ENCODE assay signal across 9 mouse cellular contexts in genomic region chr3:84355930-84356689, GRCm38 (mm10). TPM values are rescaled to one million over a fixed set of nuclear protein-coding genes. Genes with fewer than 3 reads are reported as not detected.
DNase-seq lines count a peak whose midpoint lies in the region; ATAC-seq and TF ChIP-seq lines count a peak whose summit lies in the region.
"Had no signal": no experiment of that assay in that cellular context is flagged by ENCODE, and none has a peak within 500 bp of the region (broad histone marks: within the 10 kb centered on the region; RNA-seq: fewer than 3 reads in every experiment).

No protein-coding gene starts in this region.

- WGBS in intestine, postnatal 0 days: 46% methylated on average over 12 of the region's 12 CpGs
- WGBS in liver, embryonic 15.5 days (ENCODE audit: insufficient replicate concordance): 34% methylated on average over 12 of the region's 12 CpGs
- WGBS in forebrain, embryonic 11.5 days: 56% methylated on average over 12 of the region's 12 CpGs

- H3K4me1 ChIP-seq in intestine, postnatal 0 days (replicated peaks; ENCODE audit: control insufficient read depth, insufficient read depth, low read length): no peaks in the 10 kb centered on the region
- peaks cover 43% of the 10 kb centered on the region for H3K4me1 ChIP-seq in liver, embryonic 15.5 days (replicated peaks)
- H3K4me1 ChIP-seq in forebrain, embryonic 11.5 days (replicated peaks; ENCODE audit: control insufficient read depth, insufficient read depth, low read length): no peaks in the 10 kb centered on the region
- H3K4me1 ChIP-seq: embryonic facial prominence, embryonic 12.5 days had no signal

- no peak overlapping the region for H3K27ac ChIP-seq in intestine, postnatal 0 days (ENCODE audit: low read depth, low read length)
- H3K27ac ChIP-seq in liver, embryonic 15.5 days (replicated peaks): no peak overlapping the region
- H3K27ac ChIP-seq in forebrain, embryonic 11.5 days (ENCODE audit: low read depth, low read length): no peak overlapping the region
- H3K27ac ChIP-seq: embryonic facial prominence, embryonic 12.5 days had no signal

- H3K9me3 ChIP-seq in intestine, postnatal 0 days (ENCODE audit: control insufficient read depth): no peaks in the 10 kb centered on the region
- no peaks in the 10 kb centered on the region for H3K9me3 ChIP-seq in liver, embryonic 15.5 days (replicated peaks)
- H3K9me3 ChIP-seq in forebrain, embryonic 11.5 days (ENCODE audit: control insufficient read depth, low read length): no peaks in the 10 kb centered on the region
- H3K9me3 ChIP-seq: embryonic facial prominence, embryonic 12.5 days had no signal

- no peaks in the 10 kb centered on the region for H3K27me3 ChIP-seq in intestine, postnatal 0 days (replicated peaks; ENCODE audit: control insufficient read depth, insufficient read depth, low read length)
- H3K27me3 ChIP-seq in liver, embryonic 15.5 days: no peaks in the 10 kb centered on the region
- H3K27me3 ChIP-seq in forebrain, embryonic 11.5 days (ENCODE audit: control insufficient read depth, insufficient read depth, low read length): no peaks in the 10 kb centered on the region
- H3K27me3 ChIP-seq: embryonic facial prominence, embryonic 12.5 days had no signal

- intact Hi-C loops in gastrocnemius, postnatal 14 days (cut with DNase I; ENCODE audit: low total_unique reads): loop anchor here (10.0 kb wide), 2 partner anchors 129 to 189 kb away; partner anchors contain the start of gene Fhdc1

- H3K4me2 ChIP-seq in intestine, postnatal 0 days (replicated peaks; ENCODE audit: low read depth): no peak overlapping the region
- H3K4me2 ChIP-seq in liver, embryonic 15.5 days: peak overlapping the region; percentile 23; the same call in 1 of the 2 replicates
- H3K4me2 ChIP-seq in forebrain, embryonic 11.5 days (ENCODE audit: low read depth, low read length, severe bottlenecking): no peak overlapping the region
- H3K4me2 ChIP-seq: embryonic facial prominence, embryonic 12.5 days had no signal

- no peaks in the 10 kb centered on the region for H3K36me3 ChIP-seq in intestine, postnatal 0 days (ENCODE audit: control insufficient read depth, insufficient read depth)
- no peaks in the 10 kb centered on the region for H3K36me3 ChIP-seq in liver, embryonic 15.5 days (replicated peaks)
- no peaks in the 10 kb centered on the region for H3K36me3 ChIP-seq in forebrain, embryonic 11.5 days (ENCODE audit: control insufficient read depth, insufficient read depth, low read length)
- H3K36me3 ChIP-seq: embryonic facial prominence, embryonic 12.5 days had no signal

- no peak overlapping the region for H3K4me3 ChIP-seq in intestine, postnatal 0 days (ENCODE audit: low read depth, low read length)
- no peak overlapping the region for H3K4me3 ChIP-seq in liver, embryonic 15.5 days (replicated peaks)
- H3K4me3 ChIP-seq in forebrain, embryonic 11.5 days (ENCODE audit: low read depth, low read length): no peak overlapping the region
- H3K4me3 ChIP-seq: embryonic facial prominence, embryonic 12.5 days had no signal

- peak; percentile 65 for TF ChIP-seq CTCF in intestine, postnatal 0 days (IDR thresholded peaks at IDR 0.05; ENCODE audit: low read depth)

- peak; percentile 53 to 64 for DNase-seq in right cerebral cortex, postnatal 10 days (ENCODE audit: low spot score in 2 of 2)
- DNase-seq in right cerebral cortex, postnatal 25 days: no peak
- peak; percentile 91 to 93 for DNase-seq in adrenal gland, postnatal 36 days
- peak; percentile 81 for DNase-seq in gastrocnemius, postnatal 14 days
- peak; percentile 66 to 76 for DNase-seq in spleen, postnatal 4 days (ENCODE audit: low spot score in 2 of 2)
- no peak for DNase-seq in forebrain, embryonic 11.5 days (ENCODE audit: low spot score)

- H3K9ac ChIP-seq in intestine, postnatal 0 days (ENCODE audit: low read depth, low read length): no peak overlapping the region
- peak overlapping the region; percentile 9; the same call in 1 of the 2 replicates for H3K9ac ChIP-seq in liver, embryonic 15.5 days
- H3K9ac ChIP-seq in forebrain, embryonic 11.5 days (ENCODE audit: low read length): no peak overlapping the region
- H3K9ac ChIP-seq: embryonic facial prominence, embryonic 12.5 days had no signal

- ATAC-seq in intestine, postnatal 0 days: peak; percentile 71
- ATAC-seq in liver, embryonic 15.5 days (ENCODE audit: insufficient read depth): peak; percentile 66
- no peak for ATAC-seq in forebrain, embryonic 11.5 days (replicated peaks; ENCODE audit: low FRiP score)

RNA-seq across cellular contexts. Expression of gene Trim2, which starts 49.4 kb away (rescaled TPM):
- 10 to 100 TPM; 36.9 to 88.8 TPM for total RNA-seq in adrenal gland, postnatal 36 days (2021)
- 1 to 10 TPM; 4.9 to 5.4 TPM for total RNA-seq in gastrocnemius, postnatal 14 days (2021)
- 21.2 and 22.5 TPM in 2 replicates for polyA plus RNA-seq in intestine, postnatal 0 days (2015; fragmentation: Nextera tagmentation; extraction: Ambion mirVana)
- polyA plus RNA-seq in liver, embryonic 15.5 days (2015; fragmentation: Nextera tagmentation; extraction: Ambion mirVana): 4.8 and 5.6 TPM in 2 replicates
- polyA plus RNA-seq in forebrain, embryonic 11.5 days (2014; fragmentation: Nextera tagmentation; extraction: Ambion mirVana): 63.0 and 70.3 TPM in 2 replicates

Comparison
In these comparisons a context has a peak if more than half of its experiments do, and no peak if none do; other contexts are left out.
1. DNase-seq: peak in right cerebral cortex, postnatal 10 days (2 of 2), adrenal gland, postnatal 36 days (2 of 2), gastrocnemius, postnatal 14 days (single experiment) and spleen, postnatal 4 days (2 of 2); none in right cerebral cortex, postnatal 25 days (single experiment) and forebrain, embryonic 11.5 days (single experiment).